Mouse (Mus musculus) heart, embryonic 10.5 days (tissue): Measurements from ENCODE around the gene Gbp2b. TPM values are rescaled to one million over a fixed set of nuclear protein-coding genes. Genes with fewer than 3 reads are reported as not detected.
"Not testable (repeated sequence)": the region's sequence is repeated elsewhere in the genome, so short reads cannot be mapped to it uniquely, and the experiment has no call there.

Source experiments
- DNase-seq: peaks from one replicate; pipeline ENCODE4 v3.0.0-alpha.2; 2017; ENCODE audit warnings: low spot score
- H3K27ac ChIP-seq: fragments of 300-500 bp; sonication (generic); 2 replicates; pipeline ENCODE4 v1.5.1; 2016; ENCODE audit warnings: mild to moderate bottlenecking
- H3K27me3 ChIP-seq: fragments of 300-500 bp; sonication (generic); 2 replicates; pipeline ENCODE4 v1.6.1; 2016; ENCODE audit warnings: mild to moderate bottlenecking; ENCODE audit not compliant: poor library complexity, insufficient read depth, severe bottlenecking
- H3K36me3 ChIP-seq: fragments of 300-500 bp; sonication (generic); 2 replicates; pipeline ENCODE4 v1.6.1; 2016; ENCODE audit warnings: mild to moderate bottlenecking, moderate library complexity
- H3K4me1 ChIP-seq: fragments of 300-500 bp; sonication (generic); 2 replicates; pipeline ENCODE4 v1.6.1; 2016; ENCODE audit warnings: mild to moderate bottlenecking
- H3K4me3 ChIP-seq: fragments of 300-500 bp; sonication (generic); 2 replicates; pipeline ENCODE4 v1.5.1; 2016; ENCODE audit warnings: mild to moderate bottlenecking, moderate library complexity
- H3K9me3 ChIP-seq: fragments of 300-500 bp; sonication (generic); 2 replicates; pipeline ENCODE4 v1.6.1; 2016; ENCODE audit warnings: mild to moderate bottlenecking, moderate library complexity
- WGBS: fragments of 180-500 bp; shearing (Covaris S2); methylation state at CpG from one replicate; pipeline ENCODE4 v1.1.7; 2016; 5-methylcytosine and 5-hydroxymethylcytosine counted together
- polyA plus RNA-seq: library from polyadenylated mRNA; unstranded; fragments of >200 nt; fragmentation: Nextera tagmentation; extraction: Ambion mirVana; gene quantifications from 2 replicates; pipeline ENCODE4 v1.2.1, GENCODE M21; 2016

Gbp2b gene
- polyA plus RNA-seq, 1 experiment from 2014 or later: not detected

DNA sequence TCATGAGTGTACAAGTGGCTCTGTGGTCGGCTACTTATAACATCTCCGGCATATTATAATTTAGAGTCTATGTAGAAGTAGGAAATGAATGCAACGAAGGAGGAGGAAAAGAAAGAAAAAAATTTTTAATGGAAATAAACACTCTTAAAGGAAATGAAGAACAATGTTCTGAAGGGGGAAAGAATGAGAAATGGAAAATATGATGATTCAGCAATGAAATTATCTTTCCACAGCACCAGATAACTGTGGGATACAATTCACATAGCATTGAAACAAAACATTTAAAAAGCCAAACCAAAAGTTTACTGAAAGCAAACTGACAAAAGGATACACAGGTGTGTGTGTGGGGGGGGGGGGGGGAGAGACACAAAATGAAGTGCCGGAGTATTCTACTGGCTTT, 11.6 kb upstream of the Gbp2b start:
- no peaks in the 10 kb centered on the region for H3K36me3 ChIP-seq

DNA sequence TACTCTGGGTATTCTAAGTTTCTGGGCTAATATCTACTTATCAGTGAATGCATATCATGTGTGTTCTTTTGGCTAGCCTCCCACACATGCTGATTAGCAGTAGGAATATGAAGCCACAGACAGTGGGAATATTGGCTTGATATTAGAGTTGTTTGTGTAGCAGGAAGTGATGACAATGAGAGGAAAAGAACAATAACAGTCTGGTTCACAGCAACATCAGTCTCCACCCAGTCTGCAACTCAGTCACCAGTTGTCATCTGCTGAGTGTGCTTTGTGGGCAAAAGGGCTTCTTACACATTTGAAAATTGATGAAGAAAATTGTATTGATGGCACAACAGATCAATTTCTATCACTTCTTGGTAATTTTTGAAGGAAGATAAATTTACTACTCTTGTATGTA, 7.3 kb upstream of the Gbp2b start:
- no peaks in the 10 kb centered on the region for H3K27me3 ChIP-seq
- no peaks in the 10 kb centered on the region for H3K36me3 ChIP-seq
- DNase-seq: no peak
- no peaks in the 10 kb centered on the region for H3K4me1 ChIP-seq
- no peaks in the 10 kb centered on the region for H3K9me3 ChIP-seq
- H3K27ac ChIP-seq: no peak overlapping the region
- H3K4me3 ChIP-seq: no peak overlapping the region

More for the DNA sequence above, 11.6 kb upstream of the Gbp2b start:
- H3K9me3 ChIP-seq: no peaks in the 10 kb centered on the region
- no peak for DNase-seq
- H3K27me3 ChIP-seq: no peaks in the 10 kb centered on the region
- no peak overlapping the region for H3K4me3 ChIP-seq
- H3K27ac ChIP-seq: no peak overlapping the region
- WGBS: 89% methylated on average over 4 of the region's 4 CpGs
- H3K4me1 ChIP-seq: no peaks in the 10 kb centered on the region

DNA sequence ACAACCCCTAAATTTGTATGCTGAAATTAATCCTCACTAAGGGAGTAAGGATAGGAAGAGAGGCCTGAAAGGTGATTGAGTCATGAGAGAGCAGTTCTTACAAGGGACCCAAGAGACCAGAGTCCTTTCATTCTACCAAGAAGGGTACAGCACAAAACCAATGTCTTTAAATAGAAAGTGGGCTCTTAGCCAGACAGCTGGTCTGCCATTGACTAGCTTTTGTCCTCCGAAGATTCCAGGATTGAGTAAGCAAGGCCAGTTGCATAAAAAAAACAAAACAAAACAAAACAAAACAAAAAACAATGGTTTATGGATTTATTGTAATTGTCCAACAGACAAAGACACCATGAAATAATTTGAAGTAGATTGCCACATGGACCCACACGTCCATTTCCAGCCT, 5.8 kb upstream of the Gbp2b start:
- Histone ChIP-seq H3K9me3 (no peaks in the 10 kb centered on the region), H3K36me3 (no peaks in the 10 kb centered on the region), H3K27ac (no peak overlapping the region), H3K27me3 (no peaks in the 10 kb centered on the region), H3K4me1 (no peaks in the 10 kb centered on the region), H3K4me3 (no peak overlapping the region)
- WGBS: 68% methylated on average over 2 of the region's 2 CpGs
- DNase-seq: no peak

DNA sequence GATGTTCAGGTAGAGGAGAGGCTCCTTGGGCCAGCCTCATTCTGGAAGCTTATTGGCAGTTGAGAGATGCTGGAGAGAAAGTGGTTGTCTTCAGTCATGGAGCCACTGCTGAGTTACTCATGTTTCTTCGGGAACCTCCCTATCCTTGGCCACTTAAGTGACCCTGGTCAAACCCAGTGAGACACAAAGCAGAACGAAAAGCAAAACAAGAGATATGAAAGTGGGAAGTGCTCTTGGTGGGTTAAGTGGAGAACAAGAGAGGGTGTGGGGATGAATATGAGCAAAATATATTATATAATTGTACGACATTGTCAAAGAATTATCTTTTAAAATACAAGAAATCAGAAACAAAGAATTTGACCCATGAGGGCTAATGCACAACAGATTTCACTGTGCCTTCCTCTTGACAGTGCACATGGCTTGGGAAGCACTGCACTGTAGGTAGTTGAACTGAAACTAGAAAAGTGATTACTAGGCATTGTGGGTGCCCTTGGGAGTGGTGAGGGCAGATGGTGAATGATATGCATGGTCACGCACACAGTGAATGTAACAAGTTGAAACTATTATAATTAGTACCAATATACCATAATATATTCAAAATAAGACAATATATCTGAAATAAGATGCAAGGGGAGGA, 4.1 kb upstream of the Gbp2b start:
- DNase-seq: no peak
- no peak overlapping the region for H3K27ac ChIP-seq
- no peaks in the 10 kb centered on the region for H3K4me1 ChIP-seq
- no peaks in the 10 kb centered on the region for H3K36me3 ChIP-seq
- H3K27me3 ChIP-seq: no peaks in the 10 kb centered on the region
- 73% methylated on average over 4 of the region's 4 CpGs for WGBS
- no peaks in the 10 kb centered on the region for H3K9me3 ChIP-seq
- no peak overlapping the region for H3K4me3 ChIP-seq

DNA sequence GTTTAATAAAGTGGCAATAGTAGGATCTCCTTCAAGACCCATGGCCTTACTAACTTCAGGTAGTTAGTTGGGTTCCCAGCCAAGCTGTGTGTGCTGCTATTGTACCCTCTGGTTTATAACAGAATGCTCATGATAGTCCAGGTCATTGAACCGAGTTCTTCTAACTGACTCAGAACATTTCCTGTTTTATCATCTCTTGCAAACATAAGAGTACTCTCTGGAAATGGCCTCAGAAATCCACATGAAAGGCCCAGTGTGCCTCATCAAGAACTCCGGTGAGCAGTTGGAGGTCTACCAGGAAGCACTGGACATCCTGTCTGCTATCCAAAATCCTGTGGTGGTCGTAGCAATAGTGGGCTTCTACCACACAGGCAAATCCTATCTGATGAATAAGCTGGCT, 3.3 kb downstream of the Gbp2b start:
- H3K4me3 ChIP-seq: no peak overlapping the region
- H3K27ac ChIP-seq: no peak overlapping the region
- H3K4me1 ChIP-seq: no peaks in the 10 kb centered on the region
- DNase-seq: no peak
- no peaks in the 10 kb centered on the region for H3K9me3 ChIP-seq
- H3K36me3 ChIP-seq: no peaks in the 10 kb centered on the region
- 70% methylated on average over 3 of the region's 3 CpGs for WGBS
- H3K27me3 ChIP-seq: no peaks in the 10 kb centered on the region

DNA sequence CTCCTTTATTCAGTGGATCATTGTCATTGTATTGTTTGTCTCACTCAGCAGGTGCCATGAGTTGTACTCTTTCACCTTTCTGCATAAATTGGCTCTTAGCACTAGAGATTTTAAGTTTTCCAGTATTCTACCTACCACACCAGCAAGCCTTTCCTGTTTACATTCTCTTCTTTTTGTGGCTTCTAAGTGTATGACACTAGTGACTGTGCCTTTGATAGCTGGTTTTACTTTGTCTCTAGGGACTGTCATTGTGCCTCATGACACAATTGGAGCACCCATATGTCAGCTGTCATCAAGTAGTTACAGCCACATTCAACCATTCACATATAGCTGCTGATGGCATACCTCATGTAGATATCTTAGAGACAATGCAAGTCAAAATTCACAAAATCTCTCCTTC, 7.0 kb downstream of the Gbp2b start:
- Histone ChIP-seq H3K4me3 (no peak overlapping the region), H3K9me3 (no peaks in the 10 kb centered on the region), H3K36me3 (no peaks in the 10 kb centered on the region), H3K27me3 (no peaks in the 10 kb centered on the region), H3K27ac (no peak overlapping the region), H3K4me1 (no peaks in the 10 kb centered on the region)
- no peak for DNase-seq

DNA sequence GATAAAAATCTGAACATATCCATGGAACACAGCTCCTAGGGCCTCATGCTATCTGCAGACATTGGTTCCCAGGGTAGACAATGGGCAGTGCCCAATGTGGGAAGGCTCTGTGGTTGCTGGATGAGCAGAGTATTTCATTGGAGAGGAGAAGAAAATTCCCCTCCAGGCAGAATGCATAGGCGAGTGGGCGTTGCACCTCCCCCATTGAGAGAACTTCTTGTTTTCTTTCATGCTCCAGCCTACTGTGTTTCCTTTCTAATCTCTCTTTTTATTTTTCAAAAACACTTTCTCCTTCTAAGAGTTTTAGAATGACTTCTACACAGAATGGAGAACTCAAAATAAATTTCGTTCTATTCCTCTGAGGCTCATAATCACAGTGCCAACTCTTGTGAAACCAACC, 24.0 kb downstream of the Gbp2b start:
- Histone ChIP-seq H3K4me3 (no peak overlapping the region), H3K27me3 (no peaks in the 10 kb centered on the region), H3K4me1 (no peaks in the 10 kb centered on the region), H3K36me3 (no peaks in the 10 kb centered on the region), H3K27ac (no peak overlapping the region), H3K9me3 (no peaks in the 10 kb centered on the region)
- no peak for DNase-seq
- WGBS: 77% methylated on average over 3 of the region's 3 CpGs

DNA sequence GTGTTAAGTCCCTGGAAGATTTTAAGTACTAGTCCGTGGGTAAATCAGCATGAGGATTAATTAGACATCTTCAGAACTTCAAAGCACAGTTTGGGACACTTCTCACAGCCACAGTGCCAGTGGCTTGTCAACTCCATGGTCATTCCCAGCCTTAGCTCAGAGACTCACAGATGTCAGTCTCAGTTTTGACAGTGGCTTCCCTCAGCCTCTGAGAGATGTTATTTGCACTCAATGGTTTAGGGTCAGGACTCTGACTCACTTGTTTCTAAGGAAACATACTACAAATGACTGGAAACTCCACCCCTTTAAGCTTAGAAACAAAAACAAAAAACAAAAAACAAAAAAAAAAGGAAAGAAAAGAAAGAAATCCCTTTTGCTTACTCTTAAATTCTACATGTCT, 25.0 kb downstream of the Gbp2b start:
- H3K36me3 ChIP-seq: no peaks in the 10 kb centered on the region
- no peak overlapping the region for H3K27ac ChIP-seq
- H3K4me1 ChIP-seq: no peaks in the 10 kb centered on the region
- 64% methylated on average over 1 of the region's 1 CpGs for WGBS
- no peak overlapping the region for H3K4me3 ChIP-seq
- H3K9me3 ChIP-seq: no peaks in the 10 kb centered on the region
- H3K27me3 ChIP-seq: no peaks in the 10 kb centered on the region
- DNase-seq: no peak

DNA sequence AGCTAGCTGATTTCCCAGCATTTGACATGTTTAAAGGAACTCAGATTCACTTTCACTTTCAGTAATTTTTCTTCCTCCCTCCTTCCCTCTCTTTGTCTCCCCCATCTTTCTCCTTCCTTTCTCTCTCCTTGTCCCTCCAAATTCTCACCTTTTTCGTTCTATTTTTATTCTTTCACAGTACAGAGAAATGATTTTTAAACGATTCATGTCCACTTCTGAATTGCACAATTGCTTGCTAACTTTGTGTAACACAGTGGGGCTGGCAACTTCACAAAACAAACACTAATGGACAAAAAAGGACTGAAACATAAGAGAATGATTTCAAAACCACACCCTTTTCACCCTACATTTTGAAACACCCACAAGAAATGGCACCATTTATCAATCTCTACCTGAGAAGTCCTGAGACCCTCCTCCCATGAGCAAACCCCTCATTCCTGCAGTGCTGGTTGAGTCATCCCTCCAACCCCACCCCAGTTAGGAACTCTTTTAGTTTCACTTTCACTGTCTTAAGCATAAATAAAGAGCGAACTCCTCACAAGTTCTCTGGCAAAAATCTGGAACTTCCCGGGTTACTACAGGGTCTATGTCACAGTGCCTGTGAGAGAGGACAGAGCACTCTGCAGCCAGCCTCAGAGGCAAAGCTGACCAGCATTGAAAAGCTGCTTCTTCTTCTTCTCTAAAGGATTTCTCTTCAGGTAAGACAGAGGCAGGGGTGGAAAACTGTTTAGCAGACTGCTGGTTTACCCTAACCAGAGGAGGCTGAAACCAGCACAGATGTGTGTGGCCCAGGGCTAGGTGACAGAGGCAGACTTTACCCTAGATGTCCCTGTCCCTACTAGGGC, 25.7 kb downstream of the Gbp2b start, which contains the start of gene Gbp2:
TSS of gene Gbp2 (plus strand) at position 492 of the 845 bp plus-strand sequence.
- Histone ChIP-seq H3K4me3 (no peak within 1 kb of the TSS; the same call in 1 of the 2 replicates), H3K9me3 (no peaks in the 10 kb centered on the region), H3K36me3 (no peaks in the 10 kb centered on the region), H3K4me1 (no peaks in the 10 kb centered on the region), H3K27ac (no peak within 1 kb of the TSS), H3K27me3 (no peaks in the 10 kb centered on the region)
- 54% methylated on average over 4 of the region's 4 CpGs for WGBS
- DNase-seq: no peak

DNA sequence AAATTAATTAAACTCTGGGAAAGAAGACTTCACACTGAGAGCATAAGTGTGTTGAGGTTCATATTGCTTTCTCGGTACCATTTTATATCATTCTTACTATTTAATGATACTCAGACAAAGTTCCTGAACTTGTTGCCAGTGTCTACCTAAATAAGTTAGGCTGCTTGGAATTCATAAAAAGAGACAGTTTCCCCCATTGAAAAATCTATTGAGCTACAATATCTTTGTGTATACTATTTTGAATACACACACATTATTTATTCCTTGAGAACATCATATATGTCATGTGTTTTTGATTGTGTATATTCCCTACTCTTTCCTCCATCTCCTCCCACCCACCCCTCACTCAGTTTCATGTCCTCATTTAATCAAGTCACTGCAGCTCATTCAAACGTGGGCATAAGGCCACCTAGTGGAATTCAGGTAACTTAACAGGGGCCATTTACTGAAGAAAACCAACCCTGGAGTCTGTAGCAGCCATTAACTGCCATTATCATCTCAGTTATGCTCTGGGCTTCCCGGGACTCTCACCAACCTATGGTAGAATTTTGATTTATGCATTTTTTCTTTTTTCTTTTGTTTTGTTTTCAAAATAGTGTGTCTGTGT, 26.4 kb downstream of the Gbp2b start:
- H3K4me3 ChIP-seq: no peak overlapping the region

DNA sequence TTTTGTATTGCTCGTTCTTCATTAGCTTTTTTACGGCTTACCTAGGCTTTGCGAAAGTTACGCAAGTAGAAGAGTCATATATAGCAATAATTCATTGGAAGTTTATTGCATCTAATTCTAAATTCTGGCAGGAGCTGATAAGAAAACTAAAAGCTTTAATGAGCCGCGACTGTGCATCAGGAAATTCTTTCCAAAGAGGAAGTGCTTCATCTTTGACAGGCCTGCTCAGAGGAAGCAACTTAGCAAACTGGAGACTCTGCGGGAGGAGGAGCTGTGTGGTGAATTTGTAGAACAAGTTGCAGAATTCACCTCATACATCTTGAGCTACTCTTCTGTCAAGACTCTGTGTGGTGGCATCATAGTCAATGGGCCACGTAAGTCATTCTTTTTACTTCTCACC, 35.7 kb downstream of the Gbp2b start:
- H3K9me3 ChIP-seq: no peaks in the 10 kb centered on the region
- H3K27ac ChIP-seq: no peak overlapping the region
- no peaks in the 10 kb centered on the region for H3K36me3 ChIP-seq
- no peaks in the 10 kb centered on the region for H3K4me1 ChIP-seq
- no peak overlapping the region for H3K4me3 ChIP-seq
- no peak for DNase-seq
- H3K27me3 ChIP-seq: no peaks in the 10 kb centered on the region
- 78% methylated on average over 8 of the region's 8 CpGs for WGBS

More for the DNA sequence above, 26.4 kb downstream of the Gbp2b start:
- no peaks in the 10 kb centered on the region for H3K4me1 ChIP-seq
- whole genome bisulfite sequencing: 50% methylated on average over 3 of the region's 3 CpGs
- H3K9me3 ChIP-seq: no peaks in the 10 kb centered on the region
- H3K36me3 ChIP-seq: no peaks in the 10 kb centered on the region
- DNase-seq: no peak
- H3K27ac ChIP-seq: no peak overlapping the region
- H3K27me3 ChIP-seq: no peaks in the 10 kb centered on the region

DNA sequence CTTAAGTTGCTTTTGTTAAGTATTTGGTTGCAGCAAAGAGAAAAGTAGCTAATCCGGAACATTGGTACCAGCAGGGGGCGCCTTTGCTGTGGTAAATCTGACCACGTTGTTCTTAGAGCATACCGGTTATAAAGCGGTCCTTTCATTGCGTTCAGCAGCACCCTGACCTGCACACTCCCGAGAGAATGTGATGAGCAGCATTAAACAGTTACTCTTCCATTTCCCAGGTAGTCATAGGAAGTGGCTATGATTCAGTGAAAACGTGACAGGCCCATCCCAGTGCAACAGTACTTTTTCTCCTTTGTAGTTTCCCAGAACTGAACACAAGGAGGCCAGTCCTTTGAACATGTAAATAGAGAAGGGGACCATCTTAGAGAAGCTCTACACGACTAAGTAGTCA, 45.6 kb downstream of the Gbp2b start:
- Histone ChIP-seq H3K4me1 (peaks cover 6% of the 10 kb centered on the region; the same call in 1 of the 2 replicates), H3K4me3 (0 out of 2 replicates have a peak overlapping the region, but pooled peaks have one; percentile 25), H3K36me3 (no peaks in the 10 kb centered on the region), H3K9me3 (no peaks in the 10 kb centered on the region), H3K27ac (no peak overlapping the region), H3K27me3 (no peaks in the 10 kb centered on the region)
- peak; percentile 79 for DNase-seq
- 3% methylated on average over 9 of the region's 9 CpGs for WGBS

DNA sequence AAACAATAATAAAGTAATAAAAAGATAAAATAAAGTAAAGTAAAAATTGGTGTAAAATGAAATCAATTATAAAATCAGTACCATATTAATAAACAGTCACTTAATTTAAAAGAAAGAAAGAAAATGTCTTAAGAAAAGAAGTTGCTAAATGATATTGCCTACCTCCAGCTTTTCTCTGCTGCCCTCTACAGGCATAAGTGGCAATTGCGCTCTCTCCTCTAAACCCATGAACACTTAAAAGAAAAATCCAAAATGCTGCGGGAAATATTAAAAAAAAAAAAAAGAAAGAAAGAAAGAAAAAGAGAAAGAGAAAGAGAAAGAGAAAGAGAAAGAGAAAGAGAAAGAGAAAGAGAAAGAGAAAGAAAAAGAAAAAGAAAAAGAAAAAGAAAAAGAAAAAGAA, 51.3 kb downstream of the Gbp2b start:
- not testable (repeated sequence) for DNase-seq, H3K36me3 ChIP-seq, H3K4me3 ChIP-seq, H3K27ac ChIP-seq, H3K27me3 ChIP-seq, H3K9me3 ChIP-seq, H3K4me1 ChIP-seq
- 20% methylated on average over 2 of the region's 2 CpGs for WGBS
